Mouse (Mus musculus): ENCODE data around the gene Ccn2.

- no peak; the same call in 1 of the 2 replicates for TF ChIP-seq POLR2A (IDR thresholded peaks at IDR 0.05; ENCODE audit: borderline replicate concordance, extremely low read depth, low read depth, low read length)
- no peak for TF ChIP-seq CTCF (IDR thresholded peaks at IDR 0.05; ENCODE audit: insufficient read depth, low read length)
Measured at GRCm38 (mm10) chr10:24596869-24597339, 1.7 kb downstream of the Ccn2 start.

All from lung, adult 2 months (tissue).